ENCODE assay signal across 34 mouse cellular contexts in the genomic region with DNA sequence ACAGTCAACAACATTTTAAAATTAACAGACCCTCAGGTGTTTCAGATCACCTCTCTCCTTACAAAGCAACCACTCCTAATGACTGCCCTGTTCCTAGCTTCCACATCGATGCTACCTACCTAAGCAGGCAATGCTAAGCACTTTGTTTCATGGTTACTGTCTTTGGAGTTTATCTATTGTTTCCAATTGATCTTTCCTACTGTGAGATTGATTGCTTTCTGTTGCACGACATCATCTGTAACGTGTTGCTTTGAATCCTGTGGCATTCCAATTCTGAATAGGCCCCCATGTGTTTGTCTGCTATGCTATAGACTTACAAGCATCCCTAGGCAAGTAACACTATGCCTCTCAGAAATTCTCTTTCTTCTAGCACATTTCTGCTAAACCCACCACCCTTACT.
"Had no signal": no experiment of that assay in that cellular context is flagged by ENCODE, and none has a peak within 500 bp of the region (broad histone marks: within the 10 kb centered on the region; RNA-seq: fewer than 3 reads in every experiment).

No protein-coding gene starts in this region.

- H3K4me3 ChIP-seq: heart, embryonic 12.5 days; heart, embryonic 13.5 days; heart, embryonic 15.5 days; hindbrain, embryonic 10.5 days; hindbrain, embryonic 12.5 days; hindbrain, embryonic 13.5 days; hindbrain, embryonic 15.5 days; intestine, embryonic 15.5 days; kidney, embryonic 15.5 days; layer of hippocampus, adult 2 months; left cerebral cortex, adult 2 months had no signal

- DNase-seq: heart, postnatal 10 days; heart, postnatal 14 days; heart, postnatal 36 days; heart, postnatal 4 days; kidney, adult 11 months; kidney, adult 18-20 months; kidney, adult 2 months; kidney, adult 8-10 months; kidney, adult 9 months; kidney, postnatal 10 days; kidney, postnatal 14 days; kidney, postnatal 25 days; kidney, postnatal 36 days; kidney, postnatal 4 days; layer of hippocampus, adult 9-11 months; layer of hippocampus, postnatal 36 days had no signal

- H3K9me3 ChIP-seq: heart, embryonic 12.5 days; heart, embryonic 13.5 days; heart, embryonic 15.5 days; hindbrain, embryonic 10.5 days; hindbrain, embryonic 12.5 days; hindbrain, embryonic 13.5 days; hindbrain, embryonic 15.5 days; intestine, embryonic 15.5 days; kidney, embryonic 15.5 days had no signal

- H3K36me3 ChIP-seq: heart, embryonic 12.5 days; heart, embryonic 13.5 days; heart, embryonic 15.5 days; hindbrain, embryonic 10.5 days; hindbrain, embryonic 12.5 days; hindbrain, embryonic 13.5 days; hindbrain, embryonic 15.5 days; intestine, embryonic 15.5 days; kidney, embryonic 15.5 days had no signal

- H3K9ac ChIP-seq: heart, embryonic 12.5 days; heart, embryonic 13.5 days; heart, embryonic 15.5 days; hindbrain, embryonic 12.5 days; hindbrain, embryonic 13.5 days; hindbrain, embryonic 14.5 days; hindbrain, embryonic 15.5 days; intestine, embryonic 15.5 days; kidney, embryonic 15.5 days had no signal

- H3K4me1 ChIP-seq: heart, embryonic 12.5 days; heart, embryonic 13.5 days; heart, embryonic 15.5 days; hindbrain, embryonic 10.5 days; hindbrain, embryonic 12.5 days; hindbrain, embryonic 13.5 days; hindbrain, embryonic 15.5 days; intestine, embryonic 15.5 days; kidney, embryonic 15.5 days had no signal

- H3K27me3 ChIP-seq: heart, embryonic 12.5 days; heart, embryonic 13.5 days; heart, embryonic 15.5 days; hindbrain, embryonic 12.5 days; hindbrain, embryonic 13.5 days; hindbrain, embryonic 15.5 days; intestine, embryonic 15.5 days; kidney, embryonic 15.5 days had no signal

- ATAC-seq: hindbrain, postnatal 0 days; inflammation-experienced regulatory T-cells, adult 6 months; intestine, embryonic 15.5 days; intestine, embryonic 16.5 days; intestine, postnatal 0 days had no signal

- H3K27ac ChIP-seq: heart, embryonic 13.5 days; heart, embryonic 15.5 days; hindbrain, embryonic 10.5 days; hindbrain, embryonic 12.5 days; hindbrain, embryonic 13.5 days; hindbrain, embryonic 14.5 days; hindbrain, embryonic 15.5 days; hindbrain, postnatal 0 days; intestine, embryonic 15.5 days; kidney, embryonic 15.5 days; kidney, postnatal 0 days; layer of hippocampus, adult 2 months; left cerebral cortex, adult 2 months had no signal

- H3K4me2 ChIP-seq: heart, embryonic 11.5 days; heart, embryonic 12.5 days; heart, embryonic 13.5 days; heart, embryonic 15.5 days; hindbrain, embryonic 12.5 days; hindbrain, embryonic 13.5 days; hindbrain, embryonic 14.5 days; hindbrain, embryonic 15.5 days; intestine, embryonic 15.5 days; kidney, embryonic 15.5 days had no signal
